Mouse (Mus musculus) neural tube, embryonic 11.5 days (tissue): ENCODE data around the gene Mup17. TPM values are rescaled to one million over a fixed set of nuclear protein-coding genes. Genes with fewer than 3 reads are reported as not detected.
"Not testable (repeated sequence)": the region's sequence is repeated elsewhere in the genome, so short reads cannot be mapped to it uniquely, and the experiment has no call there.

Experiments
- ATAC-seq: fragments of 200-750 bp; cut with Nextera tagmentation; 2 replicates; pipeline ENCODE4 v1.8.0; 2017; ENCODE audit warnings: moderate number of reproducible peaks, mild to moderate bottlenecking, moderate TSS enrichment, moderate library complexity; ENCODE audit not compliant: insufficient read depth, low FRiP score, low TSS enrichment
- DNase-seq: peaks from one replicate; pipeline ENCODE4 v3.0.0-alpha.2; 2015; ENCODE audit warnings: low spot score
- H3K27ac ChIP-seq: fragments of 300-500 bp; sonication (generic); 2 replicates; pipeline ENCODE4 v1.5.1; 2014; ENCODE audit warnings: low read depth, mild to moderate bottlenecking, low read length
- H3K27me3 ChIP-seq: fragments of 300-500 bp; sonication (generic); 2 replicates; pipeline ENCODE4 v1.6.1; 2014; ENCODE audit warnings: mild to moderate bottlenecking, low read length, mixed read lengths; ENCODE audit not compliant: control insufficient read depth, insufficient read depth
- H3K36me3 ChIP-seq: fragments of 300-500 bp; sonication (generic); 2 replicates; pipeline ENCODE4 v1.6.1; 2014; ENCODE audit warnings: mild to moderate bottlenecking, low read length, moderate library complexity, mixed read lengths; ENCODE audit not compliant: control insufficient read depth, insufficient read depth
- H3K4me1 ChIP-seq: fragments of 300-500 bp; sonication (generic); 2 replicates; pipeline ENCODE4 v1.6.1; 2014; ENCODE audit warnings: low read length, mixed read lengths; ENCODE audit not compliant: control insufficient read depth, insufficient read depth
- H3K4me2 ChIP-seq: fragments of 300-500 bp; sonication (generic); 2 replicates; pipeline ENCODE4 v1.6.1; 2014; ENCODE audit warnings: low read depth, mild to moderate bottlenecking, moderate library complexity
- H3K4me3 ChIP-seq: fragments of 300-500 bp; sonication (generic); 2 replicates; pipeline ENCODE4 v1.5.1; 2014; ENCODE audit warnings: low read depth, low read length
- H3K9ac ChIP-seq: fragments of 300-500 bp; sonication (generic); 2 replicates; pipeline ENCODE4 v1.6.1; 2014; ENCODE audit warnings: mild to moderate bottlenecking, low read length
- H3K9me3 ChIP-seq: fragments of 300-500 bp; sonication (generic); 2 replicates; pipeline ENCODE4 v1.6.1; 2016; ENCODE audit warnings: low read length; ENCODE audit not compliant: control insufficient read depth
- WGBS: fragments of 180-500 bp; shearing (Covaris S2); extraction: QIAGEN DNeasy Blood & Tissue Kit; methylation state at CpG from one replicate; pipeline ENCODE4 v1.1.7; 2014; 5-methylcytosine and 5-hydroxymethylcytosine counted together
- polyA plus RNA-seq: library from polyadenylated mRNA; unstranded; fragments of >200 nt; fragmentation: Nextera tagmentation; extraction: Ambion mirVana; gene quantifications from 2 replicates; pipeline ENCODE4 v1.2.1, GENCODE M21; 2014

Mup17 gene
- polyA plus RNA-seq: not detected in 2 replicates

DNA sequence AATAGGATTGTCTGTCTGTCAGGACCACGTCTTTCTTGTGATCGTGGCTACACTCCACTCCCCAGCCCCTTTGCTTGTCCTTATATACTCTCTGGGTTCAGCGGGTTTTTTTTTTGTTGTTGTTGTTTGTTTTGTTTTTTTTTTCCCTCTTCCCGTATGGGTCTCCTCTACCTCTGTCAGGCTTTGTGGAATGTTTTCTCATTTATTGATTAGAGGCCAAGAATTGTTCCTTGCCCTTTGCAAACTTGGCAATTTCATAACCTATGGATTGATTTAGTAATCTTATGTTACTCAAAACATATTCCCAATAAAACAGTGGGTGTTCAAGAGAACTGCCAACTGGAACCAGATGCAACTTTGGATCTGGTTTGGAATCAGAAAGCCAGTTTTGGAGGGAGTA, at the start of gene Mup17:
Gene Mup17 (minus strand): TSS at position 101 of the 400 bp plus-strand sequence.
- not testable (repeated sequence) for H3K9ac ChIP-seq, H3K27ac ChIP-seq, ATAC-seq, H3K4me3 ChIP-seq, H3K9me3 ChIP-seq, H3K36me3 ChIP-seq, DNase-seq, H3K4me1 ChIP-seq, H3K27me3 ChIP-seq, H3K4me2 ChIP-seq
- 74% methylated on average over 2 of the region's 4 CpGs for WGBS

DNA sequence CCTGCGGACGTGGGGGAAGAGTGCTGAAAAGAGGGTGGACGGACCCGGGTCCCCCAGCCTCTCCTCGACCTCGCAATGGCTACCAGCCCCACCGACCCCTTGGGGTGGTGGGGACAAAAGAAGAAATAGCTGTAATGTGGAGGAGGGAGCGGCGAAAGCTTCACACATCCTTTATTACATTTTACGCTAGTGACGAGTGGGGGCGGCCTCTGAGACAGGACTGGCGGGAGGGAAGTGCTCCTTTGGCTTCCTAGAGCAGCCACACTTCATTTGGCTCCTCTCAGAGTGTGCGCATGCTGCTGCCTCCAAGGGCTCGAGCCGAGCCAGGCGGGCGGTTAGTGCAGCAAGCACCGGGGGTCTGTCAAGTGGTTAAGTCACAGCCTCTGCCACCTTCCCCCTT, 24.1 kb downstream of the Mup17 start:
- ATAC-seq, H3K9ac ChIP-seq, H3K36me3 ChIP-seq, H3K4me3 ChIP-seq, H3K27me3 ChIP-seq, H3K4me2 ChIP-seq, DNase-seq, H3K4me1 ChIP-seq, H3K27ac ChIP-seq, H3K9me3 ChIP-seq: not testable (repeated sequence)
- WGBS: 91% methylated on average over 17 of the region's 19 CpGs

DNA sequence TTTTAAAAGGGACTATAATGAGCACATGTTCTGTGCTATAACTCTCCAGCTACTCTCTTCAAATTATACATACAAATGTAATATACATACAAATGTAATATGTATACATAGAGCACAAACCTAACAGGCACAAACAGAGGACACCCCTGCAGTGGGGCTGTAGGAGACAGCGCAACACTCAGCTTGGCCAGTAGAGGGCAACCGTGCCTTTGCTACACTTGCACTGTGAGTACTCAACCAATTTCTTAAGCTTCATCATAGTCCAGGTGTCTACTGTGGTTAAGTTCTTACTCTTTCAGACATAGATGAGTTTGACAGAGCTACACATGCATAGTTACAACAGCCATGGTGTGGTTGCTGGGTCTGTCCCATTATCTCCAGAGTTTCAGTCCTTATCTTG, 39.8 kb downstream of the Mup17 start:
- not testable (repeated sequence) for H3K9ac ChIP-seq, H3K36me3 ChIP-seq, H3K9me3 ChIP-seq, H3K27ac ChIP-seq, H3K27me3 ChIP-seq, H3K4me2 ChIP-seq, H3K4me3 ChIP-seq, H3K4me1 ChIP-seq, ATAC-seq, DNase-seq
- 43% methylated on average over 2 of the region's 2 CpGs for WGBS

Other genes starting within 250 kb of the Mup17 start
- gene Mup15, start 156.1 kb downstream of the Mup17 start, polyA plus RNA-seq: 0.80 TPM in 1 of 2 replicates, not detected in the other
- gene Mup16, start 76.3 kb downstream of the Mup17 start, polyA plus RNA-seq: not detected in 2 replicates
- gene Mup18, start 78.3 kb upstream of the Mup17 start, polyA plus RNA-seq: not detected in 2 replicates
- not detected in 2 replicates for gene Mup19, start 186.4 kb upstream of the Mup17 start, polyA plus RNA-seq
- not detected in 2 replicates for gene Mup5, start 239.4 kb upstream of the Mup17 start, polyA plus RNA-seq